Mouse (Mus musculus) large intestine, adult 2 months (tissue): ENCODE data around the gene Ubfd1. TPM values are rescaled to one million over a fixed set of nuclear protein-coding genes. Genes with fewer than 3 reads are reported as not detected.

Source experiments
- DNase-seq: peaks from one replicate; pipeline ENCODE4 v3.0.0-alpha.2; 2012; ENCODE audit warnings: low read depth, low spot score
- WGBS: fragments of 180-500 bp; shearing (Covaris S2); methylation state at CpG from one replicate; pipeline ENCODE4 v1.1.7; 2018; 5-methylcytosine and 5-hydroxymethylcytosine counted together
- polyA plus RNA-seq: library from polyadenylated mRNA; depleted of rRNA; stranded (reverse); fragments of >200 nt; gene quantifications from 2 replicates; pipeline ENCODE4 v1.2.3, GENCODE M21; 2012; rRNA removed

The Ubfd1 gene
- polyA plus RNA-seq = 18.5 and 23.7 TPM in 2 replicates

- WGBS = under 1% methylated on average over 60 of the region's 60 CpGs
Observed at GRCm38 (mm10) chr7:122066945-122067516, at the start of gene Ubfd1, which contains the start of gene Ears2. Ubfd1 (plus strand) TSS chr7:122067175. Ears2 (minus strand) TSS chr7:122067263.

DNA sequence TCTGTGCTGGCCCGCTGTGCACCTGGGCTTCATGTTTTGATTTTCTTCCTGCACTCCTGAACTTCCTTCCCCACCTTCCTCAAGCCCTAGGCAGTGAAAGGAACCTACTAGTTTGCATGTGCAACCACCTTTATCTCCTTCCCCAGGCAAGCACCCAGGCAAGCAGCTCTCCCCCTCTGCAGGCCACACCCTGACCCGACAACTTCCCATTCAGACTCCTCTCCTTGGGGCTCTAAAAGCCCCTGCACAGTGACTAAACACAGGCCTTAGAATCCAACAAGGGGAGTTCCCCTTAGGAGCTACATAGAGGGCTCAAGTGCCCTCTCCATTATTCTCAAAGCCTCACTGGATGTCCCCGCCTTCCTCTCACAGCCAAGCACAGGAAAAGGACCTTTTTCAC, 48.7 kb upstream of the Ubfd1 start:
- 53% methylated on average over 3 of the region's 3 CpGs for WGBS

More at GRCm38 (mm10) chr7:122066945-122067516, at the start of gene Ubfd1, which contains the start of gene Ears2:
- DNase-seq = peak; percentile 79

GRCm38 (mm10) chr7:122018978-122019377, 48.0 kb upstream of the Ubfd1 start:
- 92% methylated on average over 7 of the region's 7 CpGs for WGBS
- DNase-seq = no peak

More for the DNA sequence above, 48.7 kb upstream of the Ubfd1 start:
- DNase-seq = no peak

DNA sequence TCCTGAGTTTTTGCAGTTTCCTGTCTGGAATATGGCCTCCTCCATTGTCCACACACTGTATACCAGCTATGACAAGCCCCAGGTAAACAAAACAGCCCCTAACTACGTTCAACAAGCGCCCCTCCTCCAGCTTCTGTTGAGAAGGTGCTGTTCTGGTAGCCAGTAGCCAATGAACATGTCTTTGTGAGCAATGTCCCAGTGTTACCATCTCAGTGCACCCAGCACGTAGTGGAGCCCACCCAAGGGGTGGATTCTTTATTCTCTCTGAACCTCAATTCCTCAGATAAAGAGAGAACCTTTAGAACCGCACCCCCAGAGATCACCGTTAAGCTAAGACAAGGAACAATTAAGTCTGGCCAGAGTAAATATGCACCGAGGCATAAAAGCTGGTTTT, 46.7 kb upstream of the Ubfd1 start:
- DNase-seq = no peak

GRCm38 (mm10) chr7:122020667-122021354, 46.2 kb upstream of the Ubfd1 start, which contains the start of gene Gga2:
Gga2 (minus strand) TSS chr7:122021222.
- DNase-seq = peak; percentile 32
- WGBS = under 1% methylated on average over 50 of the region's 50 CpGs

More for the DNA sequence above, 46.7 kb upstream of the Ubfd1 start:
- 7% methylated on average over 6 of the region's 6 CpGs for WGBS

GRCm38 (mm10) chr7:122022131-122022530, 44.8 kb upstream of the Ubfd1 start:
- WGBS = 88% methylated on average over 2 of the region's 2 CpGs

DNA sequence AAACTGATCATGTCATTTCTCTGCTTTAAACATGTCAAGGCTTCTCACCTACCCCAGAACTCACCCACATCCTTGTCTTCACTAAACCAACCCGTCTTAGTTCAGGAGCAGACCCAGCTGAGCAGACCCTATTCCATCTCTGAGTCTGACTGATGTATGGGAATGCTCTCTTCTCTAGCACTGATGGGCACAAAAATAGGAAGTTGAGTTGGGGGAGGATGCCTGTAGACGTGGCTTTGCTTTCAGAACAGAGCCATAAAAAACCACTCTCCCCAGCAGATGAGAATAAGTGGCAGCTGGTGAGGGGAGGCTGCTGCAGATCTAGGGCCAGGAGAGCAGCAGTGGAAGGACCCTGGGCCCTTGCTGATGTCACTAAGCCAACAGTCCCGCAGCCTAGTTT, 33.6 kb upstream of the Ubfd1 start:
- 55% methylated on average over 3 of the region's 3 CpGs for WGBS
- DNase-seq = no peak

More at GRCm38 (mm10) chr7:122022131-122022530, 44.8 kb upstream of the Ubfd1 start:
- no peak for DNase-seq

DNA sequence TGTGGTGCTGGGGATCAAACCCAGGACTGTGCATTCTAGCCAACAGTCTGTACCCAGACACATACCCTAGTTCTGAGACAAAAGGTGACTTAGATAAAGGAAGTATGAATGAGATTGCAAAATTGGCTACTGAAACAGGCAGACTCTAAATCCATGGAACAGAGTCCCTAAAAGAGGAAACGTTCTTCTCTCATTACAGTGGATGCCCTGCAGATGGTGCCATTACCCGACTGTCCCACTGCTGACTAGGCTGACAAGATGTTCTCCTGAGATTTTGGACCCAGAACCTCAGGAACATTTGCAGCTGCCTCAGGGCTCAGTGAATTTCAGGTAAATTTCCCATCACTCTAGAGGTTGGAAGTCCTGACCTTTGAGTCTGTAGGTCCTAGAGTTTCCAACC, 32.6 kb upstream of the Ubfd1 start:
- WGBS = 20% methylated on average over 2 of the region's 2 CpGs
- no peak for DNase-seq

- DNase-seq = no peak
- WGBS = 52% methylated on average over 8 of the region's 8 CpGs
Observed at GRCm38 (mm10) chr7:122044106-122044505, 22.9 kb upstream of the Ubfd1 start.

DNA sequence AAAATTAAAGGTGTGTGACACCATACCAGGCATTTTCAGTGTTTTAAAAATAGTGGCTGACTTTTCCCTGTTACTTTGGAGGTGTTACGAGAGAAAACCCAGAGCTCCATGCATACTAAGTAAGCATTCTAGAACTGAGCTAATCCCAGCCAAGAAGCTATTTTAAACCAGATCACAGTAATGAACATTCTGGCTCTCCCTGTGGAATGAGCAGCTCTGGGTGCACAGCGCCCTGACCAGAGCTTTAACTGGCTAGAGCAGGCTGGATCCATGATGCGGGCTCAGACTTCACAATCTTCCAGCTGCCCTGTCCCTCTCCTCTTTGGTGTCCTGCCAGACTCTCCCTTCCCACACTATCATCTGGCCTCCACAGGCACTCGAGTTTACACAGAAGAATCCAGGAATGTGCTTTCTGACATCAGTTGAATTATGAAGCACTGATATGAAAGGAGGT, 21.8 kb upstream of the Ubfd1 start:
- 74% methylated on average over 4 of the region's 4 CpGs for WGBS

GRCm38 (mm10) chr7:122045711-122046110, 21.3 kb upstream of the Ubfd1 start:
- WGBS = 86% methylated on average over 1 of the region's 1 CpGs
- no peak for DNase-seq

More for the DNA sequence above, 21.8 kb upstream of the Ubfd1 start:
- DNase-seq = no peak

- no peak for DNase-seq
- WGBS = 30% methylated on average over 2 of the region's 2 CpGs
Observed at GRCm38 (mm10) chr7:122046813-122047212, 20.2 kb upstream of the Ubfd1 start.

DNA sequence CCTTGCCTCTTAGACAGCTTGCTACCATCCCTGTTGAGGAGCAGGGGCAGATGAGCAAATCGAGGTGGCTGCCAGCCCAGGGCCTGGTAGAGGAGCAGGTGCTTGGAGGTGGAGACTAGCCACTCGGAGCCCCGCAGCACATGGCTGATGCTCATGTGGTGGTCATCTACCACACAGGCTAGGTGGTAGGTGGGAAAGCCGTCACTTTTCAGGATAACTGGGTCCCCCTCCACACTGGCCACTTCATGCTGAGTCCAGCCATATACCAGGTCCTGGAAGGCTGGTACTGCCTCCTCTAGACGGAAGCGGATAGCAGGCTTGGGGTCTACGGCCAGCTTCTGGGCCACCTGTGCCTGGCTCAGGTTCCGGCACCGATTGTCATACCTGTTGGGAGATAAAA, 18.8 kb upstream of the Ubfd1 start:
- no peak for DNase-seq
- 95% methylated on average over 9 of the region's 9 CpGs for WGBS

DNA sequence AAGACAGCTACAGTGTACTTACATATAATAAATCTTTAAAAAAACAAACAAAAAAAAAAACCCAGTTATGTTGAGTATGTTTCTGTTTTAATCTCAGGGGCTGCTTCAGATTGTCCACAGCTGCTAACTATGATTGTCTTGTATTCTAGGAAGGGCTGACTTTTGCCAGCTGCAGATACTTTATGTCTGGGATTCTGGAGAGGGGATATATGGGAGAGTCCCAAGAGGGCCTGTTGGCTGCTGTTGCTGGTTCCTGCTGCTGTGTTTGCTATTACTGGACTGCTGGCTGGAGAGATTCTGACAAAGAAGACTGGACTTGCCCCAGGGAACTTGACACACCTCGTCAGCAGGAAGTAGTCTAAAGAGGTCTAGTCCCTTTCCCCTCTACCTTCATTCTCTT, 16.1 kb upstream of the Ubfd1 start:
- WGBS = 61% methylated on average over 1 of the region's 1 CpGs
- DNase-seq = no peak

GRCm38 (mm10) chr7:122056633-122057032, 10.3 kb upstream of the Ubfd1 start:
- 65% methylated on average over 5 of the region's 5 CpGs for WGBS
- no peak for DNase-seq

DNA sequence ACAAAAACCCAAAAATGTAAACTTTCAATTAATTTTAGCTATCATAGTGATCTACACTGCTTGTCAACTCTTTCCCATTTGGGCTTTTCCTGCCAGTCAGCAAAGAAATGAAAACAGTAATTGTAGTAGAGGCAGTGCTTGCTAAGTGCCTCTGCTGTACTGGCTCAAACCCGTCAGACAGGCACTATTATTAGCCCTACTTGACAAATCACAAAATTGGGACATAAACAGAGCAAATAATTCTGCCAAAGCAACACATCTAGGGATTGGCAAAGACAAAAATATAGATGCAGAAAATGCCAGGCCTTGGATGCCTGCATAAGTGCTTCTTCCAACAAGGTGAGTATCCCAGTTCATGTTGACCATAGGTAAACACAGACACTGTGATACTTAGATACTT, 1.3 kb upstream of the Ubfd1 start:
- DNase-seq = no peak
- 40% methylated on average over 1 of the region's 1 CpGs for WGBS

DNA sequence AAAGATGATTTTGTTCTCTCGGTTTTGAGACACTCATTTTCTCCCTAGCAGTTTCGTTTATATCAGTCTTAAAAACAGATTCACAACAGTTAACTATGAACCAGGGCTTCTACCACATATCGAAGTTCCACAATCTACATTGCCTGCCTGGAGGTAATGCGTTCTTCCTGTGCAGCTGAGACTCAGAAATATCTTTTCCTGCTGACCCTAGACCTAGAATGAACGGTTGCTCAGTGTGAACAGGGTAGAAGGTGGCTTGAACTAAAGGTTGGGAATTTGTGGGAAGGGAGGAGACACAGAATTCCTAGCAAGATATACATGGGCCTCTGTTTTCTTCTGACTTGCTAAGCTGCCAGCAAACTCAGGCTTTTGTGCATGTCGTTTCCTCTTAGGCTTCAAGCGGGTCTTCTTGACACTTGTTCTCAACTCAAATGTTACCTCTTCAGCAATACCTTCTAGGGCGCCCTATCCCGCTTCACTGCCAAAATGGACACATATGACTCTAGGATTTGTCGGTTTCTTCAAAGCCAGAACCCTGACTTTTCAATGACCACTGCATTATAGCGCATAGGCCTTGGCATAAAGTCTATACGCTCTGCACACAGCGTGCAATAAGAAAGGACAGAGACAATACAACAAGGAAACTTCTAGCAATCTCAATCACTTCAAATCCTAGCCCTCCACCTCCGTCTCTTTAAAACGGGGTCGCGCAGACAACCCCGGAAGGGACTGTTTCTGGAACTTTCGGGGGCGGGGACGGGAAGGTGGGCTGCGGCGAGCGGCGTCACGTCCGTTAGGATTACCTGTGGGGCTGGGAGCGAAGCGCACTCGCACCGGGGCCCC, 652 bp upstream of the Ubfd1 start:
- WGBS = 4% methylated on average over 31 of the region's 31 CpGs
- DNase-seq = no peak

DNA sequence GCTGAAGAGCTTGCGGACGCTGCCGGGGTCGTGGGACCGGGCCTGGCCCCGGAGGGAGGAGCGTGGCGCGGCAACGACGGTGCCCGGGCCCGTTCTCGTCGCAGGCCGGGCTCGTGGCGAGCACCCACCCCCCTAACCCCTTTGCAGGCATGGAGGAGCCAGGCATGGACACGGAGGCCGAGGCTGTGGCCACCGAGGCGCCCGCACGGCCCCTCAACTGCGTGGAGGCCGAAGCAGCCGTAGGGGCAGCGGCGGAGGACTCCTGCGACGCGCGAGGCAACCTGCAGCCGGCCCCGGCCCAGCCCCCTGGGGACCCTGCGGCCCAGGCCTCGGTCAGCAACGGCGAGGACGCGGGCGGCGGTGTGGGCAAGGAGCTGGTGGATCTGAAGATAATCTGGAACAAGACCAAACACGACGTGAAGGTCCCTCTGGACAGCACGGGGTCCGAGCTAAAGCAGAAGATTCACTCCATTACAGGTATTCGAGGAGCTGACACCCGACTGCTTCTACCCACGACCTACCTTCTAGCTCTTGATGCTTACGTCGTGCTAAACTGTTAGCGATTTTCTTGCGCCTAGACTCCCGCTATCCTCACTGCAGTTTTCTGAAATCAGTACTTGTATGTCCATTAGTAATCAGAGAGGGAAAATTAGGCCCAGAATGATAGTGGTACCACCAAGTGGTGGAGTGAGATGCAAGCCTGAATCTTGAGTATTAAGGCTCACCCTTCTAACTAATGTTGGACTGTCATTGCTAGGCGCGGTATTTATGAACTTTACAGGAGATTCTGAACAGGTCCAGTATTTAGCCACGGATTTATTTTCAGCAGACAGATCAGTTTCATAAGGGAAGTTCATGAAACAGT, 774 bp downstream of the Ubfd1 start:
- WGBS = under 1% methylated on average over 58 of the region's 58 CpGs
- no peak for DNase-seq

- no peak for DNase-seq
- WGBS = 64% methylated on average over 3 of the region's 3 CpGs
Observed at GRCm38 (mm10) chr7:122074374-122074773, 7.4 kb downstream of the Ubfd1 start.
